Mouse (Mus musculus): ENCODE data around the gene Morn1. TPM values are rescaled to one million over a fixed set of nuclear protein-coding genes. Genes with fewer than 3 reads are reported as not detected.

Morn1 gene
- total and polyA plus RNA-seq, 3 experiments = 3.8 to 8.7 (median 4.0) TPM

DNA sequence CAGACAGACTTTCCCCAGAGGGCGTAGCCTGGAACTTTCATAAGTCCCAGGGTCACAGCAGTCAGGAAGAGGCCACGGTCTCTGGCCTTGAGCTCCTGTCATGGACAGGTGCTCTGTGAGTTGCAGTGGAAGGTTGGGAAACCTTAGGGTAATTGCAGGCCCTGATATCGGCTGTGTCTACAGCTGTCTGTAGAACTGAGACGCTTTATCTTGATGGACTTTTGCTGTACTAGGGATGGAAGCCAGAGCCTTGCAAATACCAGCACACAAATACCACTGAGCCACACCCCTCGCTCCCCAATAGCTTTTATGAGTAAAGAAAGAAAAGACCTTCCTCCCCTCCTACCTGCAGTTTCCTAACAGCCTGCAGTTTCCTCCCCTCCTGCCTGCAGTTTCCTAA, 34.2 kb downstream of the Morn1 start:
- H3K9ac ChIP-seq (ENCODE audit: insufficient read depth, low read depth) = no peak overlapping the region
- no peak overlapping the region for H3K27ac ChIP-seq (ENCODE audit: insufficient read depth, low read depth)

DNA sequence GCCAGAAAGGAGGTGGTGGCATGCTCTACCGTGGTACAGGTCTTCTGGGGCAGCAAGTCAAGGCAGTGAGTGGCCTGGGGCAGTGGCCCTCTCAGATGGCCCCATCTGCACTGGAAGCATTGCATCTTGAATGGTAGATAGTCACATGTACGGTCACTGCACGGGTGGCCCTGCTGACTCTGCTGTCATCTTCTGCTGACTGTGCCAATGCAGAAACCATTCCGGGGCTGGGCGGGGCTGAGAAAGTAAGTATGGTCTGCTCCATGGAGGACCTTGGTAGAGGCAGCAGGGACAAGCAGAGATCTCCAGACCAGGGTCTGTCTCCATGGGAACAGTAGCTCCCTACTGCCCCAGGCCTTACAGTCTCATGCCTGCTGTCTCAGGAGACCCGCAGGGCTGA, 34.8 kb downstream of the Morn1 start:
- H3K4me2 ChIP-seq (ENCODE audit: insufficient read depth, low read depth, poor library complexity, severe bottlenecking) = no peak overlapping the region
- H3K9me3 ChIP-seq (replicated peaks; ENCODE audit: low read length) = peaks cover 4% of the 10 kb centered on the region
- no peaks in the 10 kb centered on the region for H3K79me2 ChIP-seq (replicated peaks; ENCODE audit: control insufficient read depth, extremely low read depth, insufficient read depth, poor library complexity, severe bottlenecking)
- peaks cover 0 to 28% of the 10 kb centered on the region in 2 experiments for H3K36me3 ChIP-seq (replicated peaks in 1 of 2; ENCODE audit: control insufficient read depth in 1 of 2, insufficient read depth in 1 of 2, low read length in 1 of 2)
- H3K4me3 ChIP-seq (replicated peaks in 1 of 3; ENCODE audit: low read depth in 2 of 3, low read length in 2 of 3, poor library complexity in 1 of 3) = no peak overlapping the region
- dilution Hi-C loops (cut with MboI; ENCODE audit: extremely low pct_ligation_motif_present, extremely low pct_unique_long_range_greater_than_20kb, low sequenced_read_pairs) = no loop called here
- no peak for DNase-seq (ENCODE audit: extremely low read depth)
- no peak overlapping the region for H3K9ac ChIP-seq (ENCODE audit: insufficient read depth, low read depth)
- H3K4me1 ChIP-seq (ENCODE audit: control insufficient read depth in 1 of 2, insufficient read depth in 2 of 2) = peaks cover 22 to 52% of the 10 kb centered on the region in 2 experiments
- in situ Hi-C loops (cut with MboI; ENCODE audit: low pct_ligation_motif_present, low pct_unique_long_range_greater_than_20kb, low sequenced_read_pairs) = no loop called here
- no peak for TF ChIP-seq MEF2A (IDR thresholded peaks at IDR 0.05; ENCODE audit: borderline replicate concordance, low read depth, low read length)
- no peak for TF ChIP-seq PAX5 (IDR thresholded peaks at IDR 0.05; ENCODE audit: low read length)
- no peak for TF ChIP-seq RCOR1 (conservative IDR thresholded peaks at IDR 0.05; ENCODE audit: low read depth, low read length)
- TF ChIP-seq POLR2AphosphoS2 (IDR thresholded peaks at IDR 0.05; ENCODE audit: low read depth, low read length) = no peak
- no peak for TF ChIP-seq ELF1 (IDR thresholded peaks at IDR 0.05; ENCODE audit: low read depth, low read length)
- no peak for TF ChIP-seq CHD1 (IDR thresholded peaks at IDR 0.05; ENCODE audit: low read depth, low read length)
- TF ChIP-seq NELFE (IDR thresholded peaks at IDR 0.05; ENCODE audit: low read depth, low read length) = no peak
- TF ChIP-seq MYC (IDR thresholded peaks at IDR 0.05; ENCODE audit: low read depth, low read length) = no peak
- TF ChIP-seq POLR2A (IDR thresholded peaks at IDR 0.05; ENCODE audit: low read depth, low read length) = no peak
- no peak for TF ChIP-seq USF1 (IDR thresholded peaks at IDR 0.05; ENCODE audit: low read depth, low read length)
- TF ChIP-seq RAD21 (IDR thresholded peaks at IDR 0.05; ENCODE audit: low read depth, low read length) = no peak
- TF ChIP-seq JUND (conservative IDR thresholded peaks at IDR 0.05; ENCODE audit: low read depth, low read length) = no peak
- TF ChIP-seq ZMIZ1 (IDR thresholded peaks at IDR 0.05; ENCODE audit: low read depth, low read length) = no peak
- TF ChIP-seq JUN (IDR thresholded peaks at IDR 0.05; ENCODE audit: insufficient read depth, low read depth, low read length) = no peak
- no peaks in the 10 kb centered on the region for H3K27me3 ChIP-seq (replicated peaks)
- no peak overlapping the region for H3K27ac ChIP-seq (ENCODE audit: insufficient read depth, low read depth)

More for the DNA sequence above, 34.2 kb downstream of the Morn1 start:
- H3K27me3 ChIP-seq (replicated peaks) = no peaks in the 10 kb centered on the region
- DNase-seq (ENCODE audit: extremely low read depth) = no peak
- H3K9me3 ChIP-seq (replicated peaks; ENCODE audit: low read length) = peaks cover 4% of the 10 kb centered on the region
- in situ Hi-C loops (cut with MboI; ENCODE audit: low pct_ligation_motif_present, low pct_unique_long_range_greater_than_20kb, low sequenced_read_pairs) = no loop called here
- peaks cover 20 to 52% of the 10 kb centered on the region in 2 experiments for H3K4me1 ChIP-seq (ENCODE audit: control insufficient read depth in 1 of 2, insufficient read depth in 2 of 2)
- no peak overlapping the region for H3K4me2 ChIP-seq (ENCODE audit: insufficient read depth, low read depth, poor library complexity, severe bottlenecking)
- peaks cover 0 to 34% of the 10 kb centered on the region in 2 experiments for H3K36me3 ChIP-seq (replicated peaks in 1 of 2; ENCODE audit: control insufficient read depth in 1 of 2, insufficient read depth in 1 of 2, low read length in 1 of 2)
- TF ChIP-seq IRF4 (IDR thresholded peaks at IDR 0.05; ENCODE audit: low read depth, low read length) (no peak), ZKSCAN1 (IDR thresholded peaks at IDR 0.05; ENCODE audit: borderline replicate concordance, low read depth, low read length) (no peak), ZMIZ1 (IDR thresholded peaks at IDR 0.05; ENCODE audit: low read depth, low read length) (no peak), EP300 (IDR thresholded peaks at IDR 0.05; ENCODE audit: low read length) (no peak), SMC3 (IDR thresholded peaks at IDR 0.05; ENCODE audit: low read depth, low read length) (no peak), BHLHE40 (IDR thresholded peaks at IDR 0.05; ENCODE audit: low read depth, low read length) (no peak), USF2 (conservative IDR thresholded peaks at IDR 0.05; ENCODE audit: low read depth, low read length) (no peak), E2F4 (IDR thresholded peaks at IDR 0.05; ENCODE audit: insufficient replicate concordance, low read depth, low read length) (no peak), UBTF (IDR thresholded peaks at IDR 0.05; ENCODE audit: low read depth, low read length) (no peak), TBP (conservative IDR thresholded peaks at IDR 0.05; ENCODE audit: low read depth, low read length) (no peak)
- H3K4me3 ChIP-seq (replicated peaks in 1 of 3; ENCODE audit: low read depth in 2 of 3, low read length in 2 of 3, poor library complexity in 1 of 3) = no peak overlapping the region
- no peaks in the 10 kb centered on the region for H3K79me2 ChIP-seq (replicated peaks; ENCODE audit: control insufficient read depth, extremely low read depth, insufficient read depth, poor library complexity, severe bottlenecking)
- dilution Hi-C loops (cut with MboI; ENCODE audit: extremely low pct_ligation_motif_present, extremely low pct_unique_long_range_greater_than_20kb, low sequenced_read_pairs) = no loop called here

All from CH12.LX (cell line).